Mouse (Mus musculus) adrenal gland, postnatal 4 days (tissue): ENCODE measurements at regions not wholly inside any gene's neighbourhood (a gene's known extent, or its start where the extent isn't known, plus 50 kb on each side); places are given as distances from the start of the nearest gene placed in this dataset.
"Not testable (repeated sequence)": the region's sequence is repeated elsewhere in the genome, so short reads cannot be mapped to it uniquely, and the experiment has no call there.

ENCODE experiments used
- DNase-seq, 2 experiments: peaks; one replicate each; pipeline ENCODE4 v3.0.0; 2021 to 2022; ENCODE audit warnings: low spot score in 2 of 2, mixed read lengths in 2 of 2

- no peak for DNase-seq
These were observed 418.1 kb upstream of the Slc10a2 start for GRCm38 (mm10) chr8:5523281-5523680.

- DNase-seq: no peak
These were observed 390.7 kb upstream of the Slc10a2 start for GRCm38 (mm10) chr8:5495861-5496260.

- peak in 1 of 2 experiments; percentile 6 for DNase-seq
These were observed 385.3 kb upstream of the Slc10a2 start for GRCm38 (mm10) chr8:5490491-5490890.

GRCm38 (mm10) chr8:5482938-5483337 lies 377.8 kb upstream of the Slc10a2 start:
- DNase-seq: no peak

GRCm38 (mm10) chr8:5472999-5473398 lies 367.8 kb upstream of the Slc10a2 start:
- no peak for DNase-seq

GRCm38 (mm10) chr8:5472582-5472981 lies 367.4 kb upstream of the Slc10a2 start:
- DNase-seq: no peak

GRCm38 (mm10) chr8:5457619-5458018 lies 352.5 kb upstream of the Slc10a2 start:
- no peak for DNase-seq

GRCm38 (mm10) chr8:5453469-5453868 lies 348.3 kb upstream of the Slc10a2 start:
- no peak for DNase-seq

- DNase-seq: not testable (repeated sequence)
These were observed 337.1 kb upstream of the Slc10a2 start for GRCm38 (mm10) chr8:5442243-5442642.

GRCm38 (mm10) chr8:5440404-5440803 lies 335.3 kb upstream of the Slc10a2 start:
- not testable (repeated sequence) for DNase-seq

GRCm38 (mm10) chr8:5439054-5439453 lies 333.9 kb upstream of the Slc10a2 start:
- DNase-seq: no peak

- DNase-seq: peak in 1 of 2 experiments; percentile 3
These were observed 323.3 kb upstream of the Slc10a2 start for GRCm38 (mm10) chr8:5428303-5428971.

- DNase-seq: not testable (repeated sequence)
These were observed 311.7 kb upstream of the Slc10a2 start for GRCm38 (mm10) chr8:5416841-5417240.

- DNase-seq: no peak
These were observed 279.7 kb upstream of the Slc10a2 start for GRCm38 (mm10) chr8:5384851-5385250.

- DNase-seq: no peak
These were observed 272.9 kb upstream of the Slc10a2 start for GRCm38 (mm10) chr8:5378001-5378400.

GRCm38 (mm10) chr8:5339953-5340352 lies 234.8 kb upstream of the Slc10a2 start:
- no peak for DNase-seq

- DNase-seq: no peak
These were observed 209.4 kb upstream of the Slc10a2 start for GRCm38 (mm10) chr8:5314594-5314993.

GRCm38 (mm10) chr8:5299982-5300381 lies 194.8 kb upstream of the Slc10a2 start:
- DNase-seq: no peak

GRCm38 (mm10) chr8:5297190-5297589 lies 192.0 kb upstream of the Slc10a2 start:
- no peak for DNase-seq

GRCm38 (mm10) chr8:5285708-5286161 lies 180.6 kb upstream of the Slc10a2 start:
- DNase-seq: no peak

- no peak for DNase-seq
These were observed 178.6 kb upstream of the Slc10a2 start for GRCm38 (mm10) chr8:5283799-5284198.

- DNase-seq: no peak
These were observed 157.2 kb upstream of the Slc10a2 start for GRCm38 (mm10) chr8:5262316-5262715.

GRCm38 (mm10) chr8:5241871-5242270 lies 136.7 kb upstream of the Slc10a2 start:
- DNase-seq: peak; percentile 16 to 28
